Mouse (Mus musculus): ENCODE measurements at regions not wholly inside any gene's neighbourhood (a gene's known extent, or its start where the extent isn't known, plus 50 kb on each side); places are given as distances from the start of the nearest gene placed in this dataset.
A peak's percentile ranks its signal among the peaks of the same experiment; 100 is the strongest.

GRCm38 (mm10) chrX:11558260-11558659 lies 230.6 kb downstream of the H2al1j start:
- DNase-seq (ENCODE audit: low spot score in 2 of 2) = no peak
- intact Hi-C loops (cut with DNase I) = no loop called here

- intact Hi-C loops (cut with DNase I) = no loop called here
- DNase-seq (ENCODE audit: low spot score in 2 of 2) = no peak
These were observed 233.1 kb downstream of the H2al1j start for GRCm38 (mm10) chrX:11560550-11561276.

- intact Hi-C loops (cut with DNase I) = no loop called here
These were observed 238.3 kb downstream of the H2al1j start for GRCm38 (mm10) chrX:11565888-11566287.

GRCm38 (mm10) chrX:11567827-11568226 lies 240.2 kb downstream of the H2al1j start:
- intact Hi-C loops (cut with DNase I) = no loop called here

More at GRCm38 (mm10) chrX:11565888-11566287, 238.3 kb downstream of the H2al1j start:
- DNase-seq (ENCODE audit: low spot score in 2 of 2) = no peak

GRCm38 (mm10) chrX:11568262-11568661 lies 240.6 kb downstream of the H2al1j start:
- no peak for DNase-seq (ENCODE audit: low spot score in 2 of 2)
- intact Hi-C loops (cut with DNase I) = no loop called here

More at GRCm38 (mm10) chrX:11567827-11568226, 240.2 kb downstream of the H2al1j start:
- no peak for DNase-seq (ENCODE audit: low spot score in 2 of 2)

GRCm38 (mm10) chrX:11574354-11574753 lies 246.7 kb downstream of the H2al1j start:
- intact Hi-C loops (cut with DNase I) = no loop called here

GRCm38 (mm10) chrX:11575571-11575970 lies 247.9 kb downstream of the H2al1j start:
- no peak for DNase-seq (ENCODE audit: low spot score in 2 of 2)
- intact Hi-C loops (cut with DNase I) = no loop called here

More at GRCm38 (mm10) chrX:11574354-11574753, 246.7 kb downstream of the H2al1j start:
- DNase-seq (ENCODE audit: low spot score in 2 of 2) = no peak

GRCm38 (mm10) chrX:11576287-11576686 lies 248.7 kb downstream of the H2al1j start:
- intact Hi-C loops (cut with DNase I) = no loop called here
- no peak for DNase-seq (ENCODE audit: low spot score in 2 of 2)

GRCm38 (mm10) chrX:11577294-11577693 lies 249.7 kb downstream of the H2al1j start:
- intact Hi-C loops (cut with DNase I) = no loop called here
- no peak for DNase-seq (ENCODE audit: low spot score in 2 of 2)

GRCm38 (mm10) chrX:11585353-11585752 lies 257.7 kb downstream of the H2al1j start:
- DNase-seq (ENCODE audit: low spot score in 2 of 2) = peak in 1 of 2 experiments; percentile 3
- intact Hi-C loops (cut with DNase I) = no loop called here

- no peak for DNase-seq (ENCODE audit: low spot score in 2 of 2)
- intact Hi-C loops (cut with DNase I) = no loop called here
These were observed 264.0 kb downstream of the H2al1j start for GRCm38 (mm10) chrX:11591391-11592187.

GRCm38 (mm10) chrX:11594542-11594941 lies 266.9 kb downstream of the H2al1j start:
- intact Hi-C loops (cut with DNase I) = no loop called here
- no peak for DNase-seq (ENCODE audit: low spot score in 2 of 2)

GRCm38 (mm10) chrX:11597548-11597947 lies 269.9 kb downstream of the H2al1j start:
- intact Hi-C loops (cut with DNase I) = no loop called here
- DNase-seq (ENCODE audit: low spot score in 2 of 2) = peak in 1 of 2 experiments; percentile 12

GRCm38 (mm10) chrX:11614237-11614636 lies 286.6 kb downstream of the H2al1j start:
- intact Hi-C loops (cut with DNase I) = no loop called here
- peak in 1 of 2 experiments; percentile 30 for DNase-seq (ENCODE audit: low spot score in 2 of 2)

GRCm38 (mm10) chrX:11621045-11621763 lies 293.6 kb downstream of the H2al1j start:
- intact Hi-C loops (cut with DNase I) = no loop called here
- DNase-seq (ENCODE audit: low spot score in 2 of 2) = peak; percentile 45 to 57

GRCm38 (mm10) chrX:11626274-11626878 lies 298.8 kb downstream of the H2al1j start:
- DNase-seq (ENCODE audit: low spot score in 2 of 2) = no peak
- intact Hi-C loops (cut with DNase I) = loop anchor here (5.0 kb wide), 1 partner anchor 451 kb away; no protein-coding TSS in a partner anchor

GRCm38 (mm10) chrX:11629362-11629761 lies 301.7 kb downstream of the H2al1j start:
- intact Hi-C loops (cut with DNase I) = loop anchor here (5.0 kb wide), 1 partner anchor 448 kb away; no protein-coding TSS in a partner anchor
- no peak for DNase-seq (ENCODE audit: low spot score in 2 of 2)

- intact Hi-C loops (cut with DNase I) = loop anchor here (5.0 kb wide), 1 partner anchor 447 kb away; no protein-coding TSS in a partner anchor
- DNase-seq (ENCODE audit: low spot score in 2 of 2) = peak in 1 of 2 experiments; percentile 7
These were observed 302.3 kb downstream of the H2al1j start for GRCm38 (mm10) chrX:11629906-11630305.

- intact Hi-C loops (cut with DNase I) = no loop called here
- DNase-seq (ENCODE audit: low spot score in 2 of 2) = peak; percentile 3 to 6
These were observed 303.7 kb downstream of the H2al1j start for GRCm38 (mm10) chrX:11631186-11631913.
